Mouse (Mus musculus): ENCODE measurements at regions not wholly inside any gene's neighbourhood (a gene's known extent, or its start where the extent isn't known, plus 50 kb on each side); places are given as distances from the start of the nearest gene placed in this dataset.

DNA sequence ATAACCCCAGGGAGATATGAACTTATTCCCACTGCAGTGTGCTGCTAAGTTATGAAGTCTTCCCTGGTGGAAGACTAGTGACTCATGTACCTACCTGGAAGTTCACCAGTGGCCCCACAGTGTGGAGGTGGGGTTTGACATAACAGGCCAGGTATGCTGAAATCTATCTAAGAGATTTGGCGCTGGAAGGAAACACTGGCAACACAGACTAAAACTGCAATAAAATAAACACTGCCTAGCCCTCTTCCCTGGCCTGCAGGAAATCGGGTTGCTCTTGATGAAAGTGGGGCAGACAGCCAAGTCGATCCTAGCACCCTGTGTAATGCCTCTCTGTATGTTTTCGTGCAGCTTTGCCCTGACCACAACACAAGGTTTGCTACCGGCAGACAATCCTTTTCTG, 177.2 kb upstream of the Rgma start:
- Histone ChIP-seq H3K4me2 (ENCODE audit: low read depth) (no peak overlapping the region), H3K27me3 (ENCODE audit: control insufficient read depth, insufficient read depth, insufficient read length) (no peaks in the 10 kb centered on the region), H3K4me3 (no peak overlapping the region), H3ac (ENCODE audit: control insufficient read depth, insufficient read length) (no peak overlapping the region), H3K79me2 (ENCODE audit: control insufficient read depth, insufficient read depth) (no peaks in the 10 kb centered on the region), H3K36me3 (ENCODE audit: control insufficient read depth, insufficient read depth) (no peaks in the 10 kb centered on the region)
- TF ChIP-seq TCF12 (IDR thresholded peaks at IDR 0.05; ENCODE audit: insufficient read depth, poor library complexity, severe bottlenecking): no peak
- TF ChIP-seq MYOD1 (IDR thresholded peaks at IDR 0.05; ENCODE audit: control insufficient read depth in 1 of 3, insufficient read length in 2 of 3, low read depth in 2 of 3): no peak
- TF ChIP-seq E2F4 (IDR thresholded peaks at IDR 0.05; ENCODE audit: insufficient read depth): no peak
- TF ChIP-seq TCF3 (IDR thresholded peaks at IDR 0.05; ENCODE audit: insufficient read length, low read depth): no peak
- TF ChIP-seq USF1 (IDR thresholded peaks at IDR 0.05; ENCODE audit: low read depth): no peak

DNA sequence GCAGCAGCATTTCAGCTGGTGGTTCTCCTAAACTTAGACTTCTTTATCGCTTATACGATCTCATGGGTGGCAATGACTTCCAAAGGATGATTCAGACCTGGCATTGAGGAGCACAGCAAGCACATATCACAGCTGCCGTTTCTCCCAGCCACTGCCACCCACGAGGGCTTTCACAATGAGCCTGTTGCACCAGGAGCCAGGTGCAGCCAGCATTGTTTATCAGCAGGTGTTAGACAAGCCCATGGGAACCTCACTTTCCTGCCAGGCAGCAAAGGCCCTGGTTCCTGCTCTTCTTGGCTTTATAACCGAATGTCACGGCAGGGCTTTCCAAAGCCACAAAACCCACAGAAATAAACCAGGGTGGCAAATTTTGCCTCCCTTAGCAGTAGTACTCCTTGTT, 175.3 kb upstream of the Rgma start:
- TF ChIP-seq SRF (IDR thresholded peaks at IDR 0.05; ENCODE audit: control insufficient read depth, insufficient read length, low read depth): no peak
- TF ChIP-seq TCF12 (IDR thresholded peaks at IDR 0.05; ENCODE audit: insufficient read depth, poor library complexity, severe bottlenecking): peak; percentile 99
- no peak for TF ChIP-seq POLR2A (IDR thresholded peaks at IDR 0.05; ENCODE audit: insufficient read length, low read depth)
- peak; percentile 99 for TF ChIP-seq TCF3 (IDR thresholded peaks at IDR 0.05; ENCODE audit: insufficient read length, low read depth)
- peak; percentile 83 for TF ChIP-seq CEBPB (IDR thresholded peaks at IDR 0.05; ENCODE audit: insufficient read depth, poor library complexity, severe bottlenecking)
- TF ChIP-seq MYOG (IDR thresholded peaks at IDR 0.05; ENCODE audit: control insufficient read depth in 1 of 3, insufficient read depth in 1 of 3, insufficient read length in 2 of 3, low read depth in 2 of 3): peak; percentile 97 to 100 (median 97)
- peak; percentile 78 to 99 (median 99) for TF ChIP-seq MYOD1 (IDR thresholded peaks at IDR 0.05; ENCODE audit: control insufficient read depth in 1 of 3, insufficient read length in 2 of 3, low read depth in 2 of 3)
- no peak for TF ChIP-seq REST (IDR thresholded peaks at IDR 0.05; ENCODE audit: insufficient read depth, insufficient read length)
- no peak overlapping the region for H3ac ChIP-seq (ENCODE audit: control insufficient read depth, insufficient read length)
- no peak overlapping the region for H3K4me3 ChIP-seq
- H3K4me2 ChIP-seq (ENCODE audit: low read depth): peak overlapping the region; percentile 25
- H3K79me2 ChIP-seq (ENCODE audit: control insufficient read depth, insufficient read depth): no peaks in the 10 kb centered on the region
- no peaks in the 10 kb centered on the region for H3K36me3 ChIP-seq (ENCODE audit: control insufficient read depth, insufficient read depth)
- no peaks in the 10 kb centered on the region for H3K27me3 ChIP-seq (ENCODE audit: control insufficient read depth, insufficient read depth, insufficient read length)

- Histone ChIP-seq H3K4me2 (ENCODE audit: low read depth) (peak overlapping the region; percentile 13), H3K4me3 (no peak overlapping the region), H3K79me2 (ENCODE audit: control insufficient read depth, insufficient read depth) (no peaks in the 10 kb centered on the region), H3ac (ENCODE audit: control insufficient read depth, insufficient read length) (no peak overlapping the region), H3K36me3 (ENCODE audit: control insufficient read depth, insufficient read depth) (no peaks in the 10 kb centered on the region), H3K27me3 (ENCODE audit: control insufficient read depth, insufficient read depth, insufficient read length) (no peaks in the 10 kb centered on the region)
- TF ChIP-seq E2F4 (IDR thresholded peaks at IDR 0.05; ENCODE audit: insufficient read depth) (no peak), POLR2A (IDR thresholded peaks at IDR 0.05; ENCODE audit: insufficient read length, low read depth) (no peak), CEBPB (IDR thresholded peaks at IDR 0.05; ENCODE audit: insufficient read depth, poor library complexity, severe bottlenecking) (no peak)
Observed at GRCm38 (mm10) chr7:73201330-73201729, 174.0 kb upstream of the Rgma start.

- Histone ChIP-seq H3K36me3 (ENCODE audit: control insufficient read depth, insufficient read depth) (no peaks in the 10 kb centered on the region), H3K27me3 (ENCODE audit: control insufficient read depth, insufficient read depth, insufficient read length) (no peaks in the 10 kb centered on the region), H3ac (ENCODE audit: control insufficient read depth, insufficient read length) (no peak overlapping the region), H3K79me2 (ENCODE audit: control insufficient read depth, insufficient read depth) (no peaks in the 10 kb centered on the region), H3K4me2 (ENCODE audit: low read depth) (no peak overlapping the region), H3K4me3 (no peak overlapping the region)
- TF ChIP-seq SRF (IDR thresholded peaks at IDR 0.05; ENCODE audit: control insufficient read depth, insufficient read length, low read depth) (no peak), MYOD1 (IDR thresholded peaks at IDR 0.05; ENCODE audit: control insufficient read depth in 1 of 3, insufficient read length in 2 of 3, low read depth in 2 of 3) (no peak), POLR2A (IDR thresholded peaks at IDR 0.05; ENCODE audit: insufficient read length, low read depth) (no peak), POLR2AphosphoS2 (IDR thresholded peaks at IDR 0.05; ENCODE audit: insufficient read length, low read depth) (no peak), TCF12 (IDR thresholded peaks at IDR 0.05; ENCODE audit: insufficient read depth, poor library complexity, severe bottlenecking) (no peak), USF1 (IDR thresholded peaks at IDR 0.05; ENCODE audit: low read depth) (no peak), CEBPB (IDR thresholded peaks at IDR 0.05; ENCODE audit: insufficient read depth, poor library complexity, severe bottlenecking) (no peak), REST (IDR thresholded peaks at IDR 0.05; ENCODE audit: insufficient read depth, insufficient read length) (no peak), MAX (IDR thresholded peaks at IDR 0.05; ENCODE audit: low read depth) (no peak), E2F4 (IDR thresholded peaks at IDR 0.05; ENCODE audit: insufficient read depth) (no peak), TCF3 (IDR thresholded peaks at IDR 0.05; ENCODE audit: insufficient read length, low read depth) (no peak)
Observed at GRCm38 (mm10) chr7:73206922-73207811, 168.1 kb upstream of the Rgma start.

DNA sequence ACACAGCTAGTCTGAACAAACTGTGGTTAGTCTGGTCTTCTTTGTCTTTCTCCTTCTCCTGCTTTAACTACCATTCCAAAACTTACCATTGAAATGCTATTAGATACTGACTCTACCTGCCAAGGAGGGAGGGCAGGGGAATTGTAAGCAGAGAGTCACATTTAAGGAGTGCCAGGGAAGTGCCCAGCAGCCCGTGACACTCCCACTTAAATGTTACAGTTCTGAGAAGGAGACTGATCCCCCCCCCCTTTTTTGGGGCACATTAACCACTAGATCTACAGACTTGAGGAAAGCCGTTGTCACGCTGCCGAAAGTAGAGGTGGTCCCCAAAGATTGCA, 166.9 kb upstream of the Rgma start:
- no peaks in the 10 kb centered on the region for H3K27me3 ChIP-seq (ENCODE audit: control insufficient read depth, insufficient read depth, insufficient read length)
- TF ChIP-seq TCF3 (IDR thresholded peaks at IDR 0.05; ENCODE audit: insufficient read length, low read depth) (no peak), E2F4 (IDR thresholded peaks at IDR 0.05; ENCODE audit: insufficient read depth) (no peak), MYOG (IDR thresholded peaks at IDR 0.05; ENCODE audit: control insufficient read depth in 1 of 3, insufficient read depth in 1 of 3, insufficient read length in 2 of 3, low read depth in 2 of 3) (no peak), SRF (IDR thresholded peaks at IDR 0.05; ENCODE audit: control insufficient read depth, insufficient read length, low read depth) (no peak), MAX (IDR thresholded peaks at IDR 0.05; ENCODE audit: low read depth) (no peak), POLR2A (IDR thresholded peaks at IDR 0.05; ENCODE audit: insufficient read length, low read depth) (no peak), CEBPB (IDR thresholded peaks at IDR 0.05; ENCODE audit: insufficient read depth, poor library complexity, severe bottlenecking) (no peak), REST (IDR thresholded peaks at IDR 0.05; ENCODE audit: insufficient read depth, insufficient read length) (no peak), USF1 (IDR thresholded peaks at IDR 0.05; ENCODE audit: low read depth) (no peak), TCF12 (IDR thresholded peaks at IDR 0.05; ENCODE audit: insufficient read depth, poor library complexity, severe bottlenecking) (no peak), MYOD1 (IDR thresholded peaks at IDR 0.05; ENCODE audit: control insufficient read depth in 1 of 3, insufficient read length in 2 of 3, low read depth in 2 of 3) (no peak)
- H3K4me2 ChIP-seq (ENCODE audit: low read depth): no peak overlapping the region
- no peak overlapping the region for H3ac ChIP-seq (ENCODE audit: control insufficient read depth, insufficient read length)
- no peak overlapping the region for H3K4me3 ChIP-seq
- H3K79me2 ChIP-seq (ENCODE audit: control insufficient read depth, insufficient read depth): no peaks in the 10 kb centered on the region
- H3K36me3 ChIP-seq (ENCODE audit: control insufficient read depth, insufficient read depth): no peaks in the 10 kb centered on the region
